Mouse (Mus musculus): ENCODE results near the gene Shmt2. TPM values are rescaled to one million over a fixed set of nuclear protein-coding genes. Genes with fewer than 3 reads are reported as not detected.

Shmt2 gene
- polyA plus RNA-seq, 1 experiment from 2014 or later, result 56.2 TPM

GRCm38 (mm10) chr10:127509051-127509836, 13.0 kb downstream of the Shmt2 start:
- peak overlapping the region; percentile 82 for H3K4me2 ChIP-seq (replicated peaks)
- H3K4me1 ChIP-seq (replicated peaks), result peaks cover 66% of the 10 kb centered on the region
- no peaks in the 10 kb centered on the region for H3K9me3 ChIP-seq
- peak overlapping the region; percentile 70 for H3K9ac ChIP-seq (replicated peaks)
- peaks cover 21% of the 10 kb centered on the region for H3K27me3 ChIP-seq
- peak overlapping the region; percentile 38 for H3K4me3 ChIP-seq (replicated peaks)
- peaks cover 7% of the 10 kb centered on the region for H3K36me3 ChIP-seq
- ATAC-seq, result peak; percentile 70
- H3K27ac ChIP-seq, result peak overlapping the region; percentile 97
- 1% methylated on average over 34 of the region's 35 CpGs for WGBS

- Histone ChIP-seq H3K27ac (no peak overlapping the region), H3K4me2 (replicated peaks) (peak overlapping the region; percentile 82), H3K4me3 (replicated peaks) (no peak overlapping the region), H3K9ac (replicated peaks) (0 out of 2 replicates have a peak overlapping the region, but pooled peaks have one; percentile 36), H3K27me3 (peaks cover 20% of the 10 kb centered on the region), H3K4me1 (replicated peaks) (peaks cover 56% of the 10 kb centered on the region), H3K36me3 (peaks cover 7% of the 10 kb centered on the region), H3K9me3 (no peaks in the 10 kb centered on the region)
- no peak for ATAC-seq
- WGBS, result 3% methylated on average over 15 of the region's 15 CpGs
Observed at GRCm38 (mm10) chr10:127508239-127508638, 14.0 kb downstream of the Shmt2 start.

- Histone ChIP-seq H3K27ac (no peak within 1 kb of the TSS), H3K36me3 (peaks cover 54% of the 10 kb centered on the region), H3K9ac (replicated peaks) (no peak within 1 kb of the TSS), H3K4me3 (replicated peaks) (no peak within 1 kb of the TSS), H3K9me3 (no peaks in the 10 kb centered on the region), H3K27me3 (0 out of 2 replicates have a peak, but pooled peaks cover 4% of the 10 kb centered on the region), H3K4me1 (replicated peaks) (no peaks in the 10 kb centered on the region), H3K4me2 (replicated peaks) (no peak within 1 kb of the TSS)
- no peak for ATAC-seq
- 79% methylated on average over 13 of the region's 13 CpGs for WGBS
Observed at GRCm38 (mm10) chr10:127500894-127501893, 21.1 kb downstream of the Shmt2 start, which contains the start of gene Stac3. Gene Stac3, plus strand, starts transcription at chr10:127501686.

GRCm38 (mm10) chr10:127500042-127500441, 22.2 kb downstream of the Shmt2 start:
- no peaks in the 10 kb centered on the region for H3K4me1 ChIP-seq (replicated peaks)
- 93% methylated on average over 4 of the region's 4 CpGs for WGBS
- H3K27ac ChIP-seq, result no peak overlapping the region
- no peak overlapping the region for H3K4me2 ChIP-seq (replicated peaks)
- no peak for ATAC-seq
- H3K36me3 ChIP-seq, result peaks cover 57% of the 10 kb centered on the region
- no peaks in the 10 kb centered on the region for H3K27me3 ChIP-seq
- H3K9me3 ChIP-seq, result no peaks in the 10 kb centered on the region
- H3K4me3 ChIP-seq (replicated peaks), result no peak overlapping the region
- H3K9ac ChIP-seq (replicated peaks), result no peak overlapping the region

- no peak overlapping the region for H3K27ac ChIP-seq
- no peak overlapping the region for H3K4me3 ChIP-seq (replicated peaks)
- WGBS, result 88% methylated on average over 5 of the region's 5 CpGs
- no peaks in the 10 kb centered on the region for H3K9me3 ChIP-seq
- H3K4me1 ChIP-seq (replicated peaks), result no peaks in the 10 kb centered on the region
- no peak for ATAC-seq
- no peaks in the 10 kb centered on the region for H3K27me3 ChIP-seq
- H3K36me3 ChIP-seq, result peaks cover 62% of the 10 kb centered on the region
- no peak overlapping the region for H3K4me2 ChIP-seq (replicated peaks)
- no peak overlapping the region for H3K9ac ChIP-seq (replicated peaks)
Observed at GRCm38 (mm10) chr10:127499516-127499915, 22.7 kb downstream of the Shmt2 start.

- H3K9ac ChIP-seq (replicated peaks), result no peak overlapping the region
- ATAC-seq, result no peak
- H3K4me3 ChIP-seq (replicated peaks), result no peak overlapping the region
- peaks cover 91% of the 10 kb centered on the region for H3K36me3 ChIP-seq
- no peaks in the 10 kb centered on the region for H3K27me3 ChIP-seq
- no peak overlapping the region for H3K4me2 ChIP-seq (replicated peaks)
- no peaks in the 10 kb centered on the region for H3K9me3 ChIP-seq
- H3K4me1 ChIP-seq (replicated peaks), result 0 out of 2 replicates have a peak, but pooled peaks cover under 1% of the 10 kb centered on the region
- WGBS, result 93% methylated on average over 3 of the region's 3 CpGs
- no peak overlapping the region for H3K27ac ChIP-seq
Observed at GRCm38 (mm10) chr10:127496156-127496555, 26.1 kb downstream of the Shmt2 start.

GRCm38 (mm10) chr10:127492118-127492517, 30.1 kb downstream of the Shmt2 start:
- no peaks in the 10 kb centered on the region for H3K9me3 ChIP-seq
- no peak for ATAC-seq
- H3K36me3 ChIP-seq, result peaks cover 90% of the 10 kb centered on the region
- H3K27me3 ChIP-seq, result no peaks in the 10 kb centered on the region
- H3K4me3 ChIP-seq (replicated peaks), result no peak overlapping the region
- peaks cover 10% of the 10 kb centered on the region; the same call in 1 of the 2 replicates for H3K4me1 ChIP-seq (replicated peaks)
- 87% methylated on average over 3 of the region's 3 CpGs for WGBS
- no peak overlapping the region for H3K9ac ChIP-seq (replicated peaks)
- no peak overlapping the region for H3K4me2 ChIP-seq (replicated peaks)
- H3K27ac ChIP-seq, result no peak overlapping the region

- Histone ChIP-seq H3K36me3 (peaks cover 87% of the 10 kb centered on the region), H3K4me1 (replicated peaks) (peaks cover 10% of the 10 kb centered on the region; the same call in 1 of the 2 replicates), H3K9ac (replicated peaks) (peak overlapping the region; percentile 32; the same call in 1 of the 2 replicates), H3K4me3 (replicated peaks) (no peak overlapping the region), H3K4me2 (replicated peaks) (no peak overlapping the region), H3K27me3 (no peaks in the 10 kb centered on the region), H3K27ac (peak overlapping the region; percentile 71), H3K9me3 (no peaks in the 10 kb centered on the region)
- WGBS, result 62% methylated on average over 8 of the region's 8 CpGs
- peak; percentile 34; the same call in 1 of the 2 replicates for ATAC-seq
Observed at GRCm38 (mm10) chr10:127491128-127491512, 31.1 kb downstream of the Shmt2 start.

- peaks cover 10% of the 10 kb centered on the region; the same call in 1 of the 2 replicates for H3K4me1 ChIP-seq (replicated peaks)
- 83% methylated on average over 18 of the region's 18 CpGs for WGBS
- H3K9me3 ChIP-seq, result no peaks in the 10 kb centered on the region
- no peak overlapping the region for H3K4me3 ChIP-seq (replicated peaks)
- H3K36me3 ChIP-seq, result peaks cover 86% of the 10 kb centered on the region
- H3K4me2 ChIP-seq (replicated peaks), result no peak overlapping the region
- H3K9ac ChIP-seq (replicated peaks), result peak overlapping the region; percentile 32; the same call in 1 of the 2 replicates
- ATAC-seq, result 0 out of 2 replicates have a peak, but pooled peaks have one; percentile 37
- no peaks in the 10 kb centered on the region for H3K27me3 ChIP-seq
- peak overlapping the region; percentile 71 for H3K27ac ChIP-seq
Observed at GRCm38 (mm10) chr10:127490160-127491127, 31.8 kb downstream of the Shmt2 start.

- H3K9me3 ChIP-seq, result no peaks in the 10 kb centered on the region
- no peak overlapping the region for H3K4me3 ChIP-seq (replicated peaks)
- 83% methylated on average over 7 of the region's 7 CpGs for WGBS
- no peak for ATAC-seq
- no peak overlapping the region for H3K27ac ChIP-seq
- no peaks in the 10 kb centered on the region for H3K27me3 ChIP-seq
- H3K4me1 ChIP-seq (replicated peaks), result peaks cover 10% of the 10 kb centered on the region; the same call in 1 of the 2 replicates
- H3K36me3 ChIP-seq, result peaks cover 86% of the 10 kb centered on the region
- no peak overlapping the region for H3K9ac ChIP-seq (replicated peaks)
- no peak overlapping the region for H3K4me2 ChIP-seq (replicated peaks)
Observed at GRCm38 (mm10) chr10:127488856-127489255, 33.4 kb downstream of the Shmt2 start.

- H3K27ac ChIP-seq, result no peak overlapping the region
- peaks cover 78% of the 10 kb centered on the region for H3K36me3 ChIP-seq
- no peak overlapping the region for H3K4me3 ChIP-seq (replicated peaks)
- no peak for ATAC-seq
- H3K27me3 ChIP-seq, result no peaks in the 10 kb centered on the region
- H3K9ac ChIP-seq (replicated peaks), result no peak overlapping the region
- no peaks in the 10 kb centered on the region for H3K9me3 ChIP-seq
- 92% methylated on average over 10 of the region's 10 CpGs for WGBS
- no peak overlapping the region for H3K4me2 ChIP-seq (replicated peaks)
- 0 out of 2 replicates have a peak, but pooled peaks cover under 1% of the 10 kb centered on the region for H3K4me1 ChIP-seq (replicated peaks)
Observed at GRCm38 (mm10) chr10:127485235-127485634, 37.0 kb downstream of the Shmt2 start.
